Mouse (Mus musculus): Measurements from ENCODE around the gene Gm609.
"Not testable (repeated sequence)": the region's sequence is repeated elsewhere in the genome, so short reads cannot be mapped to it uniquely, and the experiment has no call there.

- not testable (repeated sequence) for TF ChIP-seq CTCF, POLR2A (IDR thresholded peaks at IDR 0.05; ENCODE audit: extremely low read depth, insufficient read depth, low read length)
These were observed 20.9 kb downstream of the Gm609 start for GRCm38 (mm10) chr16:45471836-45472235.

Measured in cortical plate, adult 2 months (tissue).